Mouse (Mus musculus) brain, adult 10 weeks (tissue): ENCODE results near the gene Dph2. TPM values are rescaled to one million over a fixed set of nuclear protein-coding genes. Genes with fewer than 3 reads are reported as not detected.

Experiments
- polyA plus RNA-seq: library from polyadenylated mRNA; stranded (reverse); fragments of 350-450 nt; fragmentation: Illumina TruSeq; extraction: RNeasy Lipid Tissue Mini Kit (QIAGEN cat#74804); gene quantifications from one replicate; pipeline ENCODE4 v1.2.3, GENCODE M21; 2015; ENCODE audit warnings: low read depth, low replicate concordance

Dph2 gene
- polyA plus RNA-seq, result 10.2 TPM

GRCm38 (mm10) chr4:117891738-117892161, at the start of gene Dph2:
Gene Dph2, minus strand, starts transcription at chr4:117892032.

GRCm38 (mm10) chr4:117929391-117929881, 37.6 kb upstream of the Dph2 start, which contains the start of gene Artn:
Gene Artn, minus strand, starts transcription at chr4:117929763.

GRCm38 (mm10) chr4:117914591-117915442, 23.0 kb upstream of the Dph2 start, which contains the start of gene Ipo13:
Gene Ipo13, minus strand, starts transcription at chr4:117914999.

GRCm38 (mm10) chr4:117887133-117887532, 4.7 kb downstream of the Dph2 start, which contains the start of gene Atp6v0b:
Gene Atp6v0b, minus strand, starts transcription at chr4:117887333.

GRCm38 (mm10) chr4:117882701-117883691, 8.8 kb downstream of the Dph2 start, which contains the start of gene B4galt2:
Gene B4galt2, minus strand, starts transcription at chr4:117883487.

GRCm38 (mm10) chr4:117872471-117872886, 19.4 kb downstream of the Dph2 start, which contains the start of gene Ccdc24:
Gene Ccdc24, minus strand, starts transcription at chr4:117872557.

Other genes with a start within 250 kb of the Dph2 start
- 37.4 TPM for gene Dmap1, start 209.8 kb downstream of the Dph2 start, polyA plus RNA-seq
- not detected for gene Gm12845, start 167.6 kb downstream of the Dph2 start, polyA plus RNA-seq
- gene Klf17, start 126.4 kb downstream of the Dph2 start, polyA plus RNA-seq, result not detected
- gene Slc6a9, start 57.5 kb downstream of the Dph2 start, polyA plus RNA-seq, result 49.6 TPM
- gene Ccdc24, start 19.5 kb downstream of the Dph2 start, polyA plus RNA-seq, result 0.62 TPM
- 73.1 TPM for gene B4galt2, start 8.5 kb downstream of the Dph2 start, polyA plus RNA-seq
- 631 TPM for gene Atp6v0b, start 4.7 kb downstream of the Dph2 start, polyA plus RNA-seq
- gene Ipo13, start 23.0 kb upstream of the Dph2 start, polyA plus RNA-seq, result 68.0 TPM
- 0.58 TPM for gene Artn, start 37.7 kb upstream of the Dph2 start, polyA plus RNA-seq
- gene St3gal3, start 242.9 kb upstream of the Dph2 start, polyA plus RNA-seq, result 48.6 TPM